Mouse (Mus musculus) liver, adult 2 months (tissue): ENCODE measurements at regions not wholly inside any gene's neighbourhood (a gene's known extent, or its start where the extent isn't known, plus 50 kb on each side); places are given as distances from the start of the nearest gene placed in this dataset.

ENCODE experiments used
- DNase-seq: peaks from one replicate; pipeline ENCODE4 v3.0.0-alpha.2; 2011; ENCODE audit warnings: low read depth, low spot score; ENCODE audit errors: extremely low read depth
- H3K27ac ChIP-seq: fragments of 200-500 bp; replicated peaks from 2 replicates; pipeline ENCODE4 v1.5.1; 2012; ENCODE audit warnings: low read depth, mild to moderate bottlenecking, control low read depth, inconsistent platforms, low read length; ENCODE audit not compliant: insufficient read depth
- H3K27me3 ChIP-seq: fragments of 200-500 bp; 2 replicates; pipeline ENCODE4 v1.6.1; 2012; ENCODE audit warnings: mild to moderate bottlenecking, moderate library complexity, low read length, inconsistent platforms; ENCODE audit not compliant: control insufficient read depth, insufficient read depth
- H3K36me3 ChIP-seq: fragments of 200-500 bp; 2 replicates; pipeline ENCODE4 v1.6.1; 2012; ENCODE audit warnings: low read length, inconsistent platforms; ENCODE audit not compliant: control insufficient read depth, insufficient read depth
- H3K4me1 ChIP-seq: fragments of 200-500 bp; 2 replicates; pipeline ENCODE4 v1.6.1; 2011; ENCODE audit warnings: low read length; ENCODE audit not compliant: control insufficient read depth, insufficient read depth
- H3K4me3 ChIP-seq: fragments of 200-500 bp; 2 replicates; pipeline ENCODE4 v1.5.1; 2011; ENCODE audit warnings: low read depth, mild to moderate bottlenecking, control low read depth, low read length, moderate library complexity; ENCODE audit not compliant: insufficient read depth
- H3K79me2 ChIP-seq: fragments of 200-500 bp; 2 replicates; pipeline ENCODE4 v1.6.1; 2012; ENCODE audit warnings: inconsistent platforms, mild to moderate bottlenecking, low read length, moderate library complexity; ENCODE audit not compliant: control insufficient read depth, insufficient read depth
- H3K9ac ChIP-seq: fragments of 200-500 bp; 2 replicates; pipeline ENCODE4 v1.6.1; 2012; ENCODE audit warnings: low read depth, mild to moderate bottlenecking, control low read depth, inconsistent platforms, low read length
- CTCF ChIP-seq: fragments of 200-500 bp; IDR thresholded peaks from 2 replicates; pipeline ENCODE4 v1.5.1; 2011; ENCODE audit warnings: low read depth, low read length, control low read depth
- POLR2A ChIP-seq: fragments of 200-500 bp; IDR thresholded peaks from 2 replicates; pipeline ENCODE4 v1.6.1; 2011; ENCODE audit warnings: low read length, control low read depth; ENCODE audit not compliant: insufficient read depth; ENCODE audit errors: extremely low read depth
- WGBS: fragments of 180-500 bp; shearing (Covaris S2); methylation state at CpG from one replicate; pipeline ENCODE4 v1.1.7; 2018; 5-methylcytosine and 5-hydroxymethylcytosine counted together

GRCm38 (mm10) chr14:68022925-68023324 is 1271.2 kb downstream of the Synb start:
- TF ChIP-seq CTCF (no peak), POLR2A (no peak)
- WGBS: 88% methylated on average over 10 of the region's 10 CpGs

DNA sequence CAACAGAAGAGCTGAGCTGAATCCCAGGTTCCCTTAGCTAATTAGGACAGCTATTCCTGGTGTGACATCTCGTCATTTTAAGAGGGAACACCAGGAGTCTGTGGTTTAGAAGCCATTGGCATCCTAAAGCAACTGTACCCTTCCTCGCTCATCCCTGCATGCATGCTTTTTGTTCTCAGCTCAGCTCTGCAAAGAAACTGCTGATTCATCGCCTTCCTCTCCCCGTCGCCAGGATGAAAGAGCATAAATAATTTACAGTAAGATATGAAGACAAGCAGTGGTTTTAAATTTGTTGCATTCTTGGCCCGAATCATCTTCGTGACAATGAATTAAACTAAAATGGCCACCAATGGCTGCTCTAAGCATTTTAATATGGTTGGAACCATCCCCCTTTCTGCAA is 1272.9 kb downstream of the Synb start:
- Histone ChIP-seq H3K79me2 (no peaks in the 10 kb centered on the region), H3K9ac (no peak overlapping the region), H3K36me3 (no peaks in the 10 kb centered on the region), H3K4me1 (no peaks in the 10 kb centered on the region), H3K4me3 (no peak overlapping the region), H3K27ac (no peak overlapping the region), H3K27me3 (no peaks in the 10 kb centered on the region)
- WGBS: 73% methylated on average over 7 of the region's 7 CpGs
- TF ChIP-seq POLR2A (no peak), CTCF (no peak)
- no peak for DNase-seq

More at GRCm38 (mm10) chr14:68022925-68023324, 1271.2 kb downstream of the Synb start:
- Histone ChIP-seq H3K27me3 (no peaks in the 10 kb centered on the region), H3K27ac (no peak overlapping the region), H3K4me3 (no peak overlapping the region), H3K4me1 (no peaks in the 10 kb centered on the region), H3K36me3 (no peaks in the 10 kb centered on the region), H3K79me2 (no peaks in the 10 kb centered on the region), H3K9ac (no peak overlapping the region)
- no peak for DNase-seq

DNA sequence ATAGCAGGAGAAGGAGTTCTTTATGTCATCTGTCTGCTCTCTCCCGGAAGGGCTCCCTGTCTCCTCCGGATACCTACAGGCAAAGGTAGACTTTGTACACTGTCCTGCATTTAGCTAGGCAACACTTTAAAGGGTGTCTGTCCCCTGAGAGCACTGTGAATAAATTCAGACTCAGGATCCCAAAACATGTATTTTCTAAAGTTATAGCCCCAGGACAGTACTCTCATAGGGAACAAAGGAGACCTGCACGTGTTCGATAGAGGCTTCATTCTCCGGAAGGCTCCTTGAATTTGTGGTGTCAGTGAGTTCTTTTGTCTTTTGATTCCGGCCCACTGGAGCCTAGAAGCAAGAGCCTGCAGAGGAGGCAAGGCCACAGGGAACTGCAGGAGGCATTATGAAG is 1273.3 kb downstream of the Synb start:
- Histone ChIP-seq H3K27ac (no peak overlapping the region), H3K27me3 (no peaks in the 10 kb centered on the region), H3K79me2 (no peaks in the 10 kb centered on the region), H3K9ac (no peak overlapping the region), H3K4me3 (no peak overlapping the region), H3K4me1 (no peaks in the 10 kb centered on the region), H3K36me3 (no peaks in the 10 kb centered on the region)
- DNase-seq: no peak
- TF ChIP-seq CTCF (no peak), POLR2A (no peak)
- WGBS: 85% methylated on average over 6 of the region's 6 CpGs

GRCm38 (mm10) chr14:68018686-68019085 is 1275.4 kb downstream of the Synb start:
- Histone ChIP-seq H3K9ac (no peak overlapping the region), H3K4me3 (no peak overlapping the region), H3K27me3 (no peaks in the 10 kb centered on the region), H3K36me3 (no peaks in the 10 kb centered on the region), H3K27ac (no peak overlapping the region), H3K4me1 (no peaks in the 10 kb centered on the region), H3K79me2 (no peaks in the 10 kb centered on the region)
- TF ChIP-seq POLR2A (no peak), CTCF (no peak)
- no peak for DNase-seq

GRCm38 (mm10) chr14:67996790-67997417 is 1297.2 kb downstream of the Synb start:
- no peak overlapping the region for H3K4me3 ChIP-seq
- TF ChIP-seq CTCF (no peak), POLR2A (no peak)
- 81% methylated on average over 7 of the region's 7 CpGs for WGBS
- no peak overlapping the region for H3K27ac ChIP-seq
- no peaks in the 10 kb centered on the region for H3K79me2 ChIP-seq
- no peaks in the 10 kb centered on the region for H3K36me3 ChIP-seq
- no peaks in the 10 kb centered on the region for H3K4me1 ChIP-seq
- H3K27me3 ChIP-seq: no peaks in the 10 kb centered on the region
- H3K9ac ChIP-seq: no peak overlapping the region
- DNase-seq: no peak

- Histone ChIP-seq H3K36me3 (no peaks in the 10 kb centered on the region), H3K4me1 (no peaks in the 10 kb centered on the region), H3K9ac (no peak overlapping the region), H3K27me3 (no peaks in the 10 kb centered on the region), H3K27ac (no peak overlapping the region), H3K4me3 (no peak overlapping the region), H3K79me2 (no peaks in the 10 kb centered on the region)
- TF ChIP-seq CTCF (no peak), POLR2A (no peak)
- 58% methylated on average over 13 of the region's 13 CpGs for WGBS
- no peak for DNase-seq
Measured at GRCm38 (mm10) chr14:67993611-67994051, 1300.5 kb downstream of the Synb start.
